Mouse (Mus musculus) thymus, adult 2 months (tissue): ENCODE results near the gene Fcgr3. TPM values are rescaled to one million over a fixed set of nuclear protein-coding genes. Genes with fewer than 3 reads are reported as not detected.
"Not testable (repeated sequence)": the region's sequence is repeated elsewhere in the genome, so short reads cannot be mapped to it uniquely, and the experiment has no call there.

Source experiments
- DNase-seq: peaks from one replicate; pipeline ENCODE4 v3.0.0; 2021
- H3K27ac ChIP-seq: fragments of 200-500 bp; 2 replicates; pipeline ENCODE4 v1.5.1; 2012; ENCODE audit warnings: low read length, control low read depth; ENCODE audit not compliant: control insufficient read depth, insufficient read depth
- H3K27me3 ChIP-seq: fragments of 200-500 bp; 2 replicates; pipeline ENCODE4 v1.6.1; 2012; ENCODE audit warnings: mild to moderate bottlenecking, low read length, moderate library complexity, mixed read lengths; ENCODE audit not compliant: control insufficient read depth, insufficient read depth
- H3K36me3 ChIP-seq: fragments of 200-500 bp; 2 replicates; pipeline ENCODE4 v1.6.1; 2012; ENCODE audit warnings: mild to moderate bottlenecking, low read length, moderate library complexity; ENCODE audit not compliant: control insufficient read depth, insufficient read depth
- H3K4me1 ChIP-seq: fragments of 200-500 bp; replicated peaks from 2 replicates; pipeline ENCODE4 v1.6.1; 2012; ENCODE audit warnings: low read length; ENCODE audit not compliant: control insufficient read depth, insufficient read depth
- H3K4me3 ChIP-seq: fragments of 200-500 bp; 2 replicates; pipeline ENCODE4 v1.5.1; 2012; ENCODE audit warnings: mild to moderate bottlenecking, low read length, control low read depth, moderate library complexity; ENCODE audit not compliant: control insufficient read depth, insufficient read depth
- CTCF ChIP-seq: fragments of 200-500 bp; IDR thresholded peaks from 2 replicates; pipeline ENCODE4 v1.5.1; 2012; ENCODE audit warnings: mild to moderate bottlenecking, control low read depth, low read length, moderate library complexity, borderline replicate concordance; ENCODE audit not compliant: control insufficient read depth, poor library complexity, insufficient read depth; ENCODE audit errors: extremely low read depth
- POLR2A ChIP-seq: fragments of 200-500 bp; IDR thresholded peaks from 2 replicates; pipeline ENCODE4 v1.6.1; 2012; ENCODE audit warnings: mild to moderate bottlenecking, low read length, control low read depth, moderate library complexity; ENCODE audit not compliant: control insufficient read depth, poor library complexity, insufficient read depth; ENCODE audit errors: extremely low read depth
- whole genome bisulfite sequencing: fragments of 180-500 bp; shearing (Covaris S2); methylation state at CpG from one replicate; pipeline ENCODE4 v1.1.7; 2018; 5-methylcytosine and 5-hydroxymethylcytosine counted together
- polyA plus RNA-seq: library from polyadenylated mRNA; depleted of rRNA; stranded (reverse); fragments of >200 nt; gene quantifications from 2 replicates; pipeline ENCODE4 v1.2.3, GENCODE M21; 2012

Fcgr3 gene
- polyA plus RNA-seq, 1 experiment: 20.7 TPM

DNA sequence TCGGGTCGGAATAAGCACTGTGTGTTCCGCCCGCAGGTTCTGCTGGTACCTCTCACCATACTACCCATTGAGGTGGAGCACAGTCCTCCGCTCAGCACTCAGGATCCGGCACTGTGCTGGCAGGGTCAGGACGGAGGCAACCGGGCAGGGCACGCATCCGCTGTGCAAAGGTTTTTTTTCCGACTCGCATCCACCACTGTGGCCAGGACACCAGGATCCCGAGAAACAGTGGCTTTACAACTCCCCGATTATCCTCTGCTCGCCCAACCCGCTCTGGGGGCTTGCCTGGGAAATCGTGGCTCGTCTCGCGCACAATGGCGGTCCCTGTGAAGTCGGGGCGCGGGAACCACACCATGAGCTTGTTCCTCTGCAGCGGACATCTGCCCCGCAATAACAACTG lies 21.0 kb upstream of the Fcgr3 start:
- WGBS: under 1% methylated on average over 26 of the region's 26 CpGs
- Histone ChIP-seq H3K27ac (no peak overlapping the region), H3K36me3 (no peaks in the 10 kb centered on the region), H3K27me3 (peaks cover 4% of the 10 kb centered on the region; the same call in 1 of the 2 replicates), H3K4me1 (no peaks in the 10 kb centered on the region; the same call in 1 of the 2 replicates), H3K4me3 (no peak overlapping the region)
- TF ChIP-seq POLR2A: no peak
- TF ChIP-seq CTCF: no peak
- no peak for DNase-seq

DNA sequence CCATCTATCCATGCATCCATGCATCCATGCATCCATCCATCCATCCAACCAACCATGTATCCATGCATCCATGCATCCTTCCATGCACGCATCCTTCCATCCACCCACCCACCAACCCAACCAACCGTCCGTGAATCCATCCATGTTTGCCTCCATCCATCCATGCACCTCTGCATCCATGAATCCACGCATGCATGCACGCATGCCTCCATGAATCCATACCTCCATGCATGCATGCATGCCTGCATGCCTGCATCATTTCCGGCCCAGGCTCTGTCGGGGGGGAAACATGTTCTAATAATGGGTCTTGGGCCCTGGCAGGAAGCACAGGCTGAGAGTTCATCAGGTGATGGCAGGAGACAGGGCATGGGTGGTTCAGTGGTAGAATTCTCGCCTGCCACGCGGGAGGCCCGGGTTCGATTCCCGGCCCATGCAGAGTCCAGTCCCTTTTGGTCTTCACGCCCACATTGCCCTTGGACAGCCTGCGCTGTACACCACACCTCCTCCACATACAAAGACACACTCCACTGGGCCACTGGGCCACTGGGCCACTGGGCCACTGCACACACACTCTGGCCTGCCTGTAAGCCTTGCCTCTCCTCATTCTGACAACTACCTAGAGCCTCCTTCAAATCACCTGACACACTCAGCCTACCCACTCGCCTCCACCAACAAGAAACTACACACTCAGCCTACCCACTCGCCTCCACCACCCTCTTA lies 16.9 kb upstream of the Fcgr3 start:
- WGBS: 48% methylated on average over 12 of the region's 17 CpGs
- not testable (repeated sequence) for H3K36me3 ChIP-seq, H3K27me3 ChIP-seq, H3K4me3 ChIP-seq, H3K4me1 ChIP-seq, DNase-seq, H3K27ac ChIP-seq

DNA sequence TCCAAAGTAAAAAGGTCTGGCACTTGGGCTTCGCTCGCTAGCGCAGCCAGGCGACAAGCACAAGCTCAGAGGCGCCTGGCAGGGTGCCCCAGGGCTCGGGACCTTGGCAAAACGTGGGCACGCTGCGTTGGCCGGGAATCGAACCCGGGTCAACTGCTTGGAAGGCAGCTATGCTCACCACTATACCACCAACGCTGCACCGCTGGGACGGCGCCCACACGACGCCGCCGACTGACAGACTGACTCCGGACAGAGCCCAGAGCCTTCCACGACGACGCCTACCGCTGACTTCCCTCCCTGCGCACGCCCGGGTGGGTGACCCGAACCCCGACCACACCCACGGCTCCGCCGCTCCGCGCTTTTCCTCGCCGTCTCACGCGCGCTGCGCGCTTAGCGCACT lies 15.1 kb upstream of the Fcgr3 start:
- not testable (repeated sequence) for H3K27me3 ChIP-seq, H3K27ac ChIP-seq, H3K4me3 ChIP-seq, H3K36me3 ChIP-seq, DNase-seq, H3K4me1 ChIP-seq
- no CpG with 5 or more reads among the region's 43 CpGs for WGBS

DNA sequence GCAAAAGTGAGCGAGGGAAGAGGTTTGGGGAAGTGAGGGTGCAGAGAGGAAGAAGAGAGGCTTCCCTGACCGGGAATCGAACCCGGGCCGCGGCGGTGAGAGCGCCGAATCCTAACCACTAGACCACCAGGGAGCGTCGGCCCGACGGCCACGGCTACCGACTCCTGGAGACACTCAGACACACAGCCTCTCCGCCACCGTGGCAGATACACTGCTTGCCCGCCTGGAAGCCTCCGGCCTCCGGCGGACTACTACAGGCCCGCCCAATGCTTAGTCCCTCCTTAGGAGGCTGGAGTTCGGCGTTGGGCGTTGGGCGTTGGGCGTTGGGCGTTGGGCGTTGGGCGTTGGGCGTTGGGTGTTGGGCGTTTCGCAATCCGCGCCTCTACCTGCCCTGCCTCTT lies 14.6 kb upstream of the Fcgr3 start:
- H3K4me1 ChIP-seq, H3K4me3 ChIP-seq, H3K27ac ChIP-seq, H3K36me3 ChIP-seq, H3K27me3 ChIP-seq, DNase-seq: not testable (repeated sequence)
- 0% methylated on average over 1 of the region's 35 CpGs for WGBS

DNA sequence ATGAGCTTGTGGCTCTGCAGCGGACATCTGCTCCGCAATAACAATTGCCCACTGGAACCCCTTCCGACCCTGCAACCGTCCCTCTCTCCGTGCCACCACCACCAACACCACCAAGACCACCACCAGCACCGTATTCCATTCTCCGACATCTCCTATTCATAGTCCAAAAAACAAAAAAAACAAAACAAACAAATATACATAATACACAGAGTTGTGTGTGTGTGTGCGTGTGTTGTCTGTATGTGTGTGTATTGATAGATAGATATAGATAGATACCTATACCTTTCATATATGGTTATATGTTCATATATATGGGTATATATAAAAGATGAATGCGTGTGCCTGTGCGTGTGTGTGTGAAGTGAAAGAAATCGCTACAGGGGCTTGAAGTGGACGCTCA lies 13.7 kb upstream of the Fcgr3 start:
- not testable (repeated sequence) for H3K27ac ChIP-seq, H3K27me3 ChIP-seq, H3K4me3 ChIP-seq, H3K36me3 ChIP-seq, H3K4me1 ChIP-seq, DNase-seq
- 25% methylated on average over 12 of the region's 12 CpGs for WGBS

DNA sequence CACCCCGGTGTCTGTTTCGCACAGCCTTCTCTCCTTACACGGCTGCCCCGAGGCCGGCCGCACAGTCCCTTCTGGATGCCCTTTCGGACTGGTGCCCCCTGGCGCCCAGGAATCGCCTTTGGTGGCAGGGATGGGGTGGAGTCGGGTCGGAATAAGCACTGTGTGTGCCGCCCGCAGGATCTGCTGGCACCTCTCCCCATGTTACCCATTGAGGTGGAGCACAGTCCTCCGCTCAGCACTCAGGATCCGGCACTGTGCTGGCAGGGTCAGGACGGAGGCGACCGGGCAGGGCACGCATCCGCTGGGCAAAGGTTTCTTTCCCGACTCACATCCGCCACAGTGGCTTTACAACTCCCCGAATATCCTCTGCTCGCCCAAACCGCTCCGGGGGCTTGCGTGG lies 13.2 kb upstream of the Fcgr3 start:
- not testable (repeated sequence) for H3K4me3 ChIP-seq, H3K4me1 ChIP-seq, DNase-seq, H3K36me3 ChIP-seq, H3K27ac ChIP-seq, H3K27me3 ChIP-seq
- WGBS: 3% methylated on average over 20 of the region's 27 CpGs

DNA sequence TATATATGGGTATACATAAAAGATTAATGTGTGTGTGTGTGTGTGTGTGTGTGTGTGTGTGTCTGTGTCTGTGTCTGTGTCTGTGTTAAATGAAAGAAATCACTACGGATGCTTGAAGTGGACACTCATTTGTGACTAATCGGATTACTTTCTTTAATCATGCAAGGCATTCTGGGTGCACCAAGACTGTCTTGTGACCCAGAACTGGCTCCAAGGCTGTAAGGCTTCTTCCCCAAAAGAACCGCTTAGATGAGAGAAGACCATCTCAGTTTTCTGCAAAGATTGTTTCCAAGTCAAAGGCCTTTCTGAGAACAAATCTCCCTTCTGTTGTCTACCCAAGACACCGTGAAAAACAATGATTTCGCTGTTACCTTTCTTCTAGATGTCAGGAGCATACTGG lies 12.5 kb upstream of the Fcgr3 start:
- not testable (repeated sequence) for H3K27me3 ChIP-seq, H3K27ac ChIP-seq, H3K4me1 ChIP-seq, DNase-seq, H3K4me3 ChIP-seq, H3K36me3 ChIP-seq
- 46% methylated on average over 5 of the region's 5 CpGs for WGBS

DNA sequence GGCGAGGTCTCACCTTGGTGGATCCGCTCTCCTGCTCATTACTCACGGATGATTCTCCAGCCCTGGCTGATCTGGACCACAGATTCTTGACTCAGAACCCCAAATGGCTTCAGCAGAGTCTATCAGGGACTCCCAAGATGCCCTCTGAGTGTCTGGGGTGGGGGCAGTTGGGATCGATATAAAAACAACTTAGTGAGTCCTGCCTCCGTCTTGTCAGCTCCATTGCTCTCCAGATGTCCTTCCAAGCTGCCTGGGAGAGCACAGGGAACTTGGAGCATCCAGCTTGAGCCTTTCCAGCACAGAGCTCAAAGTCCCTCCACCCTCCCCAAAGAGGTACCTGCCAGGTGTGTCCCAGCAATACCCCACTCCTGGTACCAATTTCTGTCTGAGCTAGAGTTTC lies 11.4 kb upstream of the Fcgr3 start:
- not testable (repeated sequence) for H3K4me1 ChIP-seq, H3K27me3 ChIP-seq
- WGBS: 83% methylated on average over 4 of the region's 5 CpGs

DNA sequence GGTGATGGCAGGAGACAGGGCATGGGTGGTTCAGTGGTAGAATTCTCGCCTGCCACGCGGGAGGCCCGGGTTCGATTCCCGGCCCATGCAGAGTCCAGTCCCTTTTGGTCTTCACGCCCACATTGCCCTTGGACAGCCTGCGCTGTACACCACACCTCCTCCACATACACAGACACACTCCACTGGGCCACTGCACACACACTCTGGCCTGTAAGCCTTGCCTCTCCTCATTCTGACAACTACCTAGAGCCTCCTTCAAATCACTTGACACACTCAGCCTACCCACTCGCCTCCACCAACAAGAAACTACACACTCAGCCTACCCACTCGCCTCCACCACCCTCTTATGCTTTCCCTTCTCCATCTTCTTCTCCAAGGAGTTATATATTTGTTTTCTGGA lies 9.5 kb upstream of the Fcgr3 start:
- not testable (repeated sequence) for H3K4me3 ChIP-seq, H3K27me3 ChIP-seq, H3K4me1 ChIP-seq, DNase-seq, H3K36me3 ChIP-seq, H3K27ac ChIP-seq
- 39% methylated on average over 6 of the region's 10 CpGs for WGBS

More for the DNA sequence above, 11.4 kb upstream of the Fcgr3 start:
- not testable (repeated sequence) for DNase-seq, H3K4me3 ChIP-seq, H3K36me3 ChIP-seq, H3K27ac ChIP-seq

DNA sequence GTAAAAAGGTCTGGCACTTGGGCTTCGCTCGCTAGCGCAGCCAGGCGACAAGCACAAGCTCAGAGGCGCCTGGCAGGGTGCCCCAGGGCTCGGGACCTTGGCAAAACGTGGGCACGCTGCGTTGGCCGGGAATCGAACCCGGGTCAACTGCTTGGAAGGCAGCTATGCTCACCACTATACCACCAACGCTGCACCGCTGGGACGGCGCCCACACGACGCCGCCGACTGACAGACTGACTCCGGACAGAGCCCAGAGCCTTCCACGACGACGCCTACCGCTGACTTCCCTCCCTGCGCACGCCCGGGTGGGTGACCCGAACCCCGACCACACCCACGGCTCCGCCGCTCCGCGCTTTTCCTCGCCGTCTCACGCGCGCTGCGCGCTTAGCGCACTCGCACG lies 7.5 kb upstream of the Fcgr3 start:
- not testable (repeated sequence) for H3K27me3 ChIP-seq, H3K4me1 ChIP-seq, H3K27ac ChIP-seq, H3K36me3 ChIP-seq, DNase-seq, H3K4me3 ChIP-seq
- no CpG with 5 or more reads among the region's 45 CpGs for WGBS

DNA sequence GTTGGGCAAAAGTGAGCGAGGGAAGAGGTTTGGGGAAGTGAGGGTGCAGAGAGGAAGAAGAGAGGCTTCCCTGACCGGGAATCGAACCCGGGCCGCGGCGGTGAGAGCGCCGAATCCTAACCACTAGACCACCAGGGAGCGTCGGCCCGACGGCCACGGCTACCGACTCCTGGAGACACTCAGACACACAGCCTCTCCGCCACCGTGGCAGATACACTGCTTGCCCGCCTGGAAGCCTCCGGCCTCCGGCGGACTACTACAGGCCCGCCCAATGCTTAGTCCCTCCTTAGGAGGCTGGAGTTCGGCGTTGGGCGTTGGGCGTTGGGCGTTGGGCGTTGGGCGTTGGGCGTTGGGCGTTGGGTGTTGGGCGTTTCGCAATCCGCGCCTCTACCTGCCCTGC lies 7.0 kb upstream of the Fcgr3 start:
- not testable (repeated sequence) for H3K36me3 ChIP-seq, DNase-seq, H3K4me1 ChIP-seq, H3K27me3 ChIP-seq, H3K4me3 ChIP-seq, H3K27ac ChIP-seq
- no CpG with 5 or more reads among the region's 35 CpGs for WGBS
